Mouse (Mus musculus) A20 (cell line): ENCODE results near the gene Fam210b.

ENCODE experiments used
- DNase-seq: peaks from one replicate; pipeline ENCODE4 v3.0.0-alpha.2; 2011; ENCODE audit warnings: low read depth, low spot score

The Fam210b gene

DNA sequence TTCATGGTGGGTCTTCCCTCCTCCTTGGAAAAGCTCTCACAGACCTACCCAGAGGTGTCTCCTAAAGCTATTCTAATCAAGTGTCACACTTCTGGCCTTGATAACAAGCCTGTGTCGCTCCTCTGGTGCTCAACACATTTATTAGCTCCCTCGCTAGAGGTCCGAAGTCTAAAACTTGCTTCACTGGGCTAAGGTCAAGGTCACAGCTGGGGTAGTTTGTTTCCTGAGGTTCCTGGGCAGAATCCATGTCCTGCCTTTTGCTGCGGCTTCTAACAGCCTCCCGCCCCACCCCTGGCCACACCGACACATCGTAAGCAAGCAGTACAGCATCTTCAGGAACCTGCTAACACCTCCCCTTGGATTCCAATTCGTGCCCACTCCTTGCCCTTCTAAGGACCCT, 5.4 kb downstream of the Fam210b start:
- no peak for DNase-seq

GRCm38 (mm10) chr2:172353218-172353617, 7.9 kb downstream of the Fam210b start:
- DNase-seq, result no peak

GRCm38 (mm10) chr2:172354761-172355160, 9.4 kb downstream of the Fam210b start:
- DNase-seq, result no peak

GRCm38 (mm10) chr2:172355833-172356232, 10.5 kb downstream of the Fam210b start:
- no peak for DNase-seq

- no peak for DNase-seq
These were observed 17.8 kb downstream of the Fam210b start for GRCm38 (mm10) chr2:172363176-172363575.

- DNase-seq, result peak; percentile 98
These were observed 25.3 kb downstream of the Fam210b start, which contains the start of the genes Aurka and Cstf1 for GRCm38 (mm10) chr2:172370411-172371223. Aurka (minus strand) TSS chr2:172370535. Cstf1 (plus strand) TSS chr2:172370681.

- no peak for DNase-seq
These were observed 25.9 kb downstream of the Fam210b start for GRCm38 (mm10) chr2:172371258-172371657.

DNA sequence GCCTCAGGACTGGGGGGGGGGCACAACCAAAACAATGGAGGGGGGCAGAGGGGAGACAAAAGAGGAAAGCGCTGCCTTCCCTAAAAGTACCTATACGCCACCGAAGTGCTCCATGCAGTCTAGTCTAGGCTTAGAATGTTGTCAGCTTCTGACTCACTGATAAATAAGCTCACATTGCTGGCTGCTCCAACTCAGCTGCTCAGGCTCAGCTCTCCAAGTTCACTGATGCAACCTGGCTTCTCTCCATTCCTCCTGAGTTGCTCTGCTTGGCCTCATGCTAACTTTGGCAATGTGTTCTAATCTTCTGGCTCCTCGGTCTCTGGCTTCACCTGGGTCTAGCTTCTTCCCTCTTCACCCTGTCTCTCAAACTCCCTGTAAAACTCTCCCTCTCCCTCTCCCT, 31.2 kb downstream of the Fam210b start:
- no peak for DNase-seq

DNA sequence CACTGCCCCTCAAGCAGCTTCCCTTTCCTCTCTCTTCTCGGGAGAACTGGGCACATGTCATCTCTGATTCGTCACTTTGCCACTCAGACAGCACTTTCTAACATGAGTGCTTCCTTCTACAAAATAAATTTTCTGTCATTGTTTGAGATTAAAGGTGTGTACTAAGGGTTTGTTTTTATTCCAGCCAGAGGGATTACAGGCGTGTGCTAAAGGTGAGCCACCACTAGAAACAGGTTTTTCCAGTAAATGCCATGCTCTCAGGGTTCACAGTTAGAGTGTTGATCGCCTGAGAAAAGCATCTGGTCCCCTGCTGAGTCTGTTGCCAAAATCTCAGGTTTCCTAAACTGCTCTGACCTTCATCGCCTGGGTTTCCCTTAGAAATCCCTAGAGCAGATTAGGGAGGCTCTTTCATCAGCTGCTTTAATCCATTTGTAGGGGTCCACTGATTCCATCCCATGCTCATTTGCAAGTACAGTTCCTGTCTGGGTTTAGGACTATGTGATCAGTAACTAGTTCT, 31.7 kb downstream of the Fam210b start:
- DNase-seq, result no peak

- peak; percentile 61 for DNase-seq
These were observed 33.0 kb downstream of the Fam210b start for GRCm38 (mm10) chr2:172378332-172378731.

- DNase-seq, result no peak
These were observed 35.1 kb downstream of the Fam210b start for GRCm38 (mm10) chr2:172380513-172380912.

GRCm38 (mm10) chr2:172381341-172381740, 36.0 kb downstream of the Fam210b start:
- DNase-seq, result no peak

GRCm38 (mm10) chr2:172381898-172382297, 36.5 kb downstream of the Fam210b start:
- no peak for DNase-seq

- no peak for DNase-seq
These were observed 39.4 kb downstream of the Fam210b start for GRCm38 (mm10) chr2:172384715-172385114.

DNA sequence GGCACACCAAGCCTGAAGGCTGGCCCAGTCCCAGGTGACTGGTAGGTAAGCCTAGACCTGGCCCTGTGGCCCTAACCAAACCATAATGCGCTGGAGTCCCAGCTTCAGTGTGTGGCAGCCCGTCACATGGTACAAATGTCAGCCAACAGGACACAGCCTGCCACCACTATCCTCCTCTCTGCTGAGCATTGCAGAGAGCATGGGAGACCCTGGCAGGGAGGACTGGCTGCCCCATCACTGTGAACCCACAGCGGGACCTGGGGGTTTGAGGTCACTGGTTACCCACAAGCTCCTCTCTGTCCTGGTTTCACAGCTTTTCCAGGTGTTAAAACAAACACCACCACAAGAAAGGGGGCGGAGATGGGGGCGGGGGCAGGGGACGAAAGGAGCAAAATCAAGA, 45.0 kb downstream of the Fam210b start:
- no peak for DNase-seq

DNA sequence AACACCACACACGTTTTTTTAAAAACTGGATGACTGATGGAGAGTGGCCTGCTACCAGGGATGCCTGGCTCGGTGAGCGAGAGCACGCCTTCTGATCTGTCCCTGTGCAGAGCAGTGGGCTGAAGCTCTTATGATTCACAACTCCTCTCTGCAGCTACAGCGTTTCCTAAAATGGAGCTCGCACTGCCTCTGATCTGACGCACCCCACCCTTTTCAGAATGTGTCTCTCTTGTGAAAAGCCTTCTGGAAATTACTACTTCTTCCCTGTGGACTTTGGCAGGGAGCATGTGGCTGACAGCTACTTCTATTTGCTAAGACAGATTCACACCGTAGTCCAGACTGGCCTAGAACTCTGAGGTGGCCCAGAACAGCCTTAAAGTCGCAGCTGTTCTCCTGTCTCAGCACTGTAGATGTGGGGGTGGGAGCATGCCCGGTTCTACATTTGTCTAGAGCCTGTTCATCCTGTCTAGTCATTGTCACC, 46.7 kb downstream of the Fam210b start:
- no peak for DNase-seq

DNA sequence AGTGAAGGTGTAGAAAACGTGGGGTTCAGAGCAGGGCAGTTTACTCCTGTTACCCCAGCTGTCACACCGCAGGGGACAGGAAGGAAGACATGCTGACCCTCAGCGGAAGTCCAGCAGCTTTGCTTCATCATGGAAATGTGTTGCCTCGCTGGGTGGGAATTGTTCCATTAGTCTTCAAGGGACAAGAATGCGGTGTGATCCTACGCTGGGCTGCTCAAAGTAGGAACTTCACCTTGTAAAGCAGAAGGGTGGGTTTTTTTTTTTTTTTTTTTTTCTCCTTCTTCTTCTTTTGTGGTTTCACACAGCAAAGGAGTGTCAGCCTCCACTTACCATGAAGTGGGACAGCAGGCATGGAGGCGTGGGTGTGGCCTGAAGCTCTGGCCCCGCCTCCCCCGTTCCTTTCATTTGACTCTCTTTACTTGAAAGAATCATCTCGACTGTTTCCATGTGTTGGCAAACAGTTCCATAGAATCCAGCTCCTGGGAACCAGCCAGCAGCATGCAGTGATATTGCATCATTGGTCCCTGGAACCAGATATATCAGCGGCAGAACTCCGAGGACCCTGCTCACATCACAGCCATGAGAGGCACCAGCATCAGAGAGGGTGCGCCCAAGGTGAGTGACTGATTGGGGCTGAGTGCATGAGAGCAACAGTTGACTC, 48.2 kb downstream of the Fam210b start, which contains the start of gene Cass4:
Gene Cass4, plus strand, starts transcription at position 404 of the 661 bp plus-strand sequence.
- DNase-seq, result peak; percentile 67

DNA sequence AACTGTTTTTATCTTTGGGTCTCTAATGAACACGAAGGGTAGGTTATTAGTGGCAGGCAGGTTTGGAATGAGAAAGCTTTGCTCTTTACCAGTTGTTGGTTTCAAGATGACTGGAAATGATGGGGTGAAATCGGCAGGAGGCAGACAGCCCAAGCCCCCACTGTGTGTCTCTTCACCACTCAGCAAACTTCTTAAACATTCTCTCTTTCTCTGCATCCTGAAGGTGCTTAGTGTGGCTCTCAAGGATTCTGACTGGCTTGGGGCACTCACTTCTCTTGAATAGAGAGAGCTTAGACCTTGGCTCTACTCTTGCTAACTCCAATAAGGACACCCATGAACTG, 48.7 kb downstream of the Fam210b start:
- DNase-seq, result no peak

- DNase-seq, result no peak
These were observed 49.3 kb downstream of the Fam210b start for GRCm38 (mm10) chr2:172394671-172395070.

DNA sequence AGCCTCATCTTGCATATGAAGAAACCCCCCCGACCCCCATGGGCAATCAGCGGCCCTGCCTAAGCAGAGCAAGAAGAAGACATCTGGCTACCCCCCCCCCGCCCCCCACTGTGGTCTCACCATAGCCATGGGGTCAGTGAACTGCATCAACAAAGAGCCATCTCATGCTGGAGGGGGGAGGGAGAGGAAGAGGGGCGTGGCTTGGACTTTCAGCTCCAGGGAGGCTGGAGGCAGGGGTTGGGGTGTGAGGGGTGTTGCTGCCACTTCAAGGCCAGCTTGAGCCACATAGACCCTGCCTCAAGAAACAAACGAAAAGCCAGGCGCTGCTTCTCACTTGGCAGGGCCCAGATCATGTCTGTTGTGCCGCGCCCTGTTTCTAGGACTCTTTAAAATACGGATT, 50.6 kb downstream of the Fam210b start:
- no peak for DNase-seq

DNA sequence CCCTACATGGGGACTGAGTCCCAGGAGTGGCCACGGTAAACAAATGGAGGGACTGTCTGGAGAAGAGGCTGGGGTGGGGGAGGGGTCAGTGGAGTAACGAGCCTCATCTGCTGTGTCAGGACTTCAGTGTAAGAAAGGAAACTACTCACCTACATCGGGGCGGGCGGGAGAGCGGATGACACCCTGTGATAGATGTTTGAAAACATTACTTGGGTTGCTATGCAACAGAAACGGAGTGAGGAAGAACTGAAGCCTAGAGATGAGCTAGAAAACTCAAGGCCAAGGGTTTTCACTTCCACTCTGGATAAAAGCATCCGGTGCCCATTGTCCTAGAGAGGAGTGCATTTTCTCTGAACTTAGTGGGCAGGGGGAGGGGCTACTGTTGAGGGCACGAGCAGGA, 54.5 kb downstream of the Fam210b start:
- no peak for DNase-seq

- peak; percentile 88 for DNase-seq
These were observed 55.9 kb downstream of the Fam210b start for GRCm38 (mm10) chr2:172401116-172401825.
